Mouse (Mus musculus) liver, embryonic 14.5 days (tissue): ENCODE results near the gene Inpp4a. TPM values are rescaled to one million over a fixed set of nuclear protein-coding genes. Genes with fewer than 3 reads are reported as not detected.

Experiments used
- ATAC-seq: fragments of 200-750 bp; cut with Nextera tagmentation; 2 replicates; pipeline ENCODE4 v1.8.0; 2017; ENCODE audit warnings: moderate number of reproducible peaks, mild to moderate bottlenecking, moderate library complexity; ENCODE audit not compliant: insufficient read depth
- DNase-seq, 3 experiments: peaks; one replicate each; pipeline ENCODE4 v3.0.0-alpha.2; 2012 to 2013; ENCODE audit warnings: low read depth in 3 of 3, low spot score in 3 of 3
- H3K27ac ChIP-seq: fragments of 300-500 bp; sonication (generic); 2 replicates; pipeline ENCODE4 v1.5.1; 2014; ENCODE audit warnings: moderate library complexity, mild to moderate bottlenecking, control low read depth, inconsistent platforms
- H3K27me3 ChIP-seq: fragments of 300-500 bp; sonication (generic); 2 replicates; pipeline ENCODE4 v1.6.1; 2014; ENCODE audit warnings: mild to moderate bottlenecking, low read length, moderate library complexity; ENCODE audit not compliant: control insufficient read depth, insufficient read depth
- H3K36me3 ChIP-seq: fragments of 300-500 bp; sonication (generic); replicated peaks from 2 replicates; pipeline ENCODE4 v1.6.1; 2014; ENCODE audit warnings: low read depth; ENCODE audit not compliant: control insufficient read depth, insufficient read depth
- H3K4me1 ChIP-seq, 2 experiments: fragments of 200-500 bp in 1 of 2; fragments of 300-500 bp in 1 of 2; sonication (generic) in 1 of 2; replicated peaks; 2 replicates each; pipeline ENCODE4 v1.6.1; 2012 to 2014; ENCODE audit warnings: antibody characterized with exemption in 1 of 2, inconsistent platforms in 1 of 2, low read length in 1 of 2; ENCODE audit not compliant: control insufficient read depth in 2 of 2, insufficient read depth in 2 of 2
- H3K4me2 ChIP-seq: fragments of 300-500 bp; sonication (generic); 2 replicates; pipeline ENCODE4 v1.6.1; 2014; ENCODE audit warnings: low read depth, mild to moderate bottlenecking, control low read depth, moderate library complexity
- H3K4me3 ChIP-seq, 2 experiments: fragments of 200-500 bp in 1 of 2; fragments of 300-500 bp in 1 of 2; sonication (generic) in 1 of 2; 2 replicates each; pipeline ENCODE4 v1.5.1; 2012 to 2014; ENCODE audit warnings: low read depth in 2 of 2, low read length in 2 of 2, mild to moderate bottlenecking in 2 of 2, control low read depth in 1 of 2, inconsistent platforms in 1 of 2, moderate library complexity in 1 of 2; ENCODE audit not compliant: insufficient read depth in 1 of 2
- H3K9ac ChIP-seq: fragments of 300-500 bp; sonication (generic); replicated peaks from 2 replicates; pipeline ENCODE4 v1.6.1; 2014; ENCODE audit warnings: mild to moderate bottlenecking, control low read depth, moderate library complexity
- H3K9me3 ChIP-seq: fragments of 300-500 bp; sonication (generic); 2 replicates; pipeline ENCODE4 v1.6.1; 2016; ENCODE audit warnings: low read length, mixed read lengths; ENCODE audit not compliant: control insufficient read depth
- CTCF ChIP-seq: IDR thresholded peaks from 2 replicates; pipeline ENCODE4 v1.5.1; 2016; ENCODE audit warnings: antibody characterized with exemption, low read depth, control low read depth
- EP300 ChIP-seq: IDR thresholded peaks from 2 replicates; pipeline ENCODE4 v1.6.1; 2016; ENCODE audit warnings: antibody characterized with exemption, low read depth
- WGBS: fragments of 180-500 bp; shearing (Covaris S2); extraction: QIAGEN DNeasy Blood & Tissue Kit; methylation state at CpG from one replicate; pipeline ENCODE4 v1.1.7; 2014; ENCODE audit not compliant: insufficient replicate concordance; 5-methylcytosine and 5-hydroxymethylcytosine counted together
- polyA plus RNA-seq, 2 experiments: library from polyadenylated mRNA; depleted of rRNA in 1 of 2; stranded (reverse) in 1 of 2; unstranded in 1 of 2; fragments of >200 nt; fragmentation: Nextera tagmentation in 1 of 2; extraction: Ambion mirVana in 1 of 2; gene quantifications; 2 replicates each; pipeline versions ENCODE4 v1.2.1 to v1.2.3; 2012 to 2014

Gene Inpp4a
- polyA plus RNA-seq, 2 experiments = 1.7 to 2.2 TPM

DNA sequence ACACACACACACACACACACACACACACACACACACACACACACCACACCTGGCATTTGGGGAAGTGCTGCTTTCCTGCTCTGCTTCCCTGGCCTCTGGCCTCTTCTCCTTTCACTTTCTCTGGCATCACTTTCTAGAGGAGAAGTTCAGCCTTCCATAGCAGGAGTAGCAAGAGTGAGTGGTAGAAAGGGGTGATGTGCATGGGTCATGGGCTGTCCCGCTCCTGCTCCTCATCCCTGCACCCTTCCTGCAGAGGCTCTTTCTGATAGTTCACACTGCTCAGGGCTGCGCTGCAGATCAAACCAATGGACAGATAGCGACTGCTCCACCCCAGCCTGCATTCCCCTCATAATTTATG is 9.1 kb downstream of the Inpp4a start:
- Histone ChIP-seq H3K4me2 (no peak overlapping the region), H3K9me3 (no peaks in the 10 kb centered on the region), H3K9ac (no peak overlapping the region), H3K4me3 (no peak overlapping the region), H3K36me3 (no peaks in the 10 kb centered on the region), H3K27ac (no peak overlapping the region), H3K27me3 (no peaks in the 10 kb centered on the region), H3K4me1 (peaks cover 0 to 14% of the 10 kb centered on the region in 2 experiments; a peak in 2 of 4 replicates)
- no peak for TF ChIP-seq CTCF
- no peak for TF ChIP-seq EP300
- WGBS = 34% methylated on average over 3 of the region's 3 CpGs
- DNase-seq (no peak), ATAC-seq (no peak)

DNA sequence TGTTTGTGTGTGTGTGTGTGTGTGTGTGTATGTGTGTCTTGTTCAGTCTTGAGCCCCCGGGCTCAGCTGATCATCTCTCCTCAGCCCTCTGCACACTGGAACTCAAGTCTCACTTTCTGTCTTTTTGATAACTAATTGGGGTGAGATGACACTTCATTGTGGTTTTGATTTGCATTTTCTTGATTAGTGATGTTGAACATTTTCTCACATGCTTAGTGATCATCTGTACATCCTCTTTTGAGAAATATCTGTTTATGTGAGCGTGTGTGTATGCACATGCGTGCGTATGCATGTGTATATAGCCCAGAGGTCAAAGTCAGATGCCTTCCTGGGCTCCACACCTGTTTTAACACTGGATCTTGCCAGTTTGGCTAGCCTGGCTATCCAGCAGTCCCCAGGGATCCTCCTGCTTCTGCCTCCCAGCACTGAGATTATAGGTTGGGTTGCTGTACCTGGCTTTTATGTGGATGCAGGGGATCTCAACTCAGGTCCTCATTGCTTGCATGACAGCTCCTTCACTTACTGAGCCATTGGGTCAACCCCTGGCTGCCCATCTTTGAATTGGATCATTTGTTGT is 10.4 kb downstream of the Inpp4a start:
- Histone ChIP-seq H3K27me3 (no peaks in the 10 kb centered on the region), H3K4me3 (no peak overlapping the region), H3K4me2 (no peak overlapping the region), H3K4me1 (peaks cover 0 to 20% of the 10 kb centered on the region in 2 experiments; a peak in 2 of 4 replicates), H3K27ac (no peak overlapping the region), H3K9ac (no peak overlapping the region), H3K9me3 (no peaks in the 10 kb centered on the region), H3K36me3 (no peaks in the 10 kb centered on the region)
- DNase-seq (no peak), ATAC-seq (no peak)
- TF ChIP-seq EP300 (no peak), CTCF (no peak)
- WGBS = 79% methylated on average over 4 of the region's 4 CpGs

DNA sequence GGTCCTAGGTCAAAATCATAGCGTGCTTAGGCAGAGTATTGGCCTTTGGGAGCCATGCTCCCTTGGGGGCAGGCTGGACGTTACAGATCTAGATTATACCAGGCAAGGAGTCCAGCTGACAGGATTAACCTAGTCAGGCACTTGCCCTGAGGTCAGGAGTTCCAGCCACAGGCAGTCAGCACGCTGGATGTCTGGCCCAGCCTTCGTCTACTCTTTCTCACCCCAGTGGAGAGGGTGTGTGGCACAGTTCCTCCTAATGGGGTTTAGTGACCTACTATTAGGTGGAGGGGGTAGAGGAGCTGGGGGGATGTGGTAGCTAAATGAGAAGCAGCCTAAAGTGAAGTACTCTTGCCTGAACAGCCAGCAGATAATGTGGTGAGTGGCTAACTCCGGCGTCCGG is 14.7 kb downstream of the Inpp4a start:
- Histone ChIP-seq H3K9ac (no peak overlapping the region), H3K27me3 (no peaks in the 10 kb centered on the region), H3K4me2 (no peak overlapping the region), H3K36me3 (no peaks in the 10 kb centered on the region), H3K27ac (no peak overlapping the region), H3K9me3 (no peaks in the 10 kb centered on the region), H3K4me3 (no peak overlapping the region), H3K4me1 (peaks cover 0 to 15% of the 10 kb centered on the region in 2 experiments; a peak in 2 of 4 replicates)
- WGBS = 53% methylated on average over 7 of the region's 7 CpGs
- no peak for TF ChIP-seq CTCF
- TF ChIP-seq EP300 = no peak
- DNase-seq (no peak), ATAC-seq (no peak)

DNA sequence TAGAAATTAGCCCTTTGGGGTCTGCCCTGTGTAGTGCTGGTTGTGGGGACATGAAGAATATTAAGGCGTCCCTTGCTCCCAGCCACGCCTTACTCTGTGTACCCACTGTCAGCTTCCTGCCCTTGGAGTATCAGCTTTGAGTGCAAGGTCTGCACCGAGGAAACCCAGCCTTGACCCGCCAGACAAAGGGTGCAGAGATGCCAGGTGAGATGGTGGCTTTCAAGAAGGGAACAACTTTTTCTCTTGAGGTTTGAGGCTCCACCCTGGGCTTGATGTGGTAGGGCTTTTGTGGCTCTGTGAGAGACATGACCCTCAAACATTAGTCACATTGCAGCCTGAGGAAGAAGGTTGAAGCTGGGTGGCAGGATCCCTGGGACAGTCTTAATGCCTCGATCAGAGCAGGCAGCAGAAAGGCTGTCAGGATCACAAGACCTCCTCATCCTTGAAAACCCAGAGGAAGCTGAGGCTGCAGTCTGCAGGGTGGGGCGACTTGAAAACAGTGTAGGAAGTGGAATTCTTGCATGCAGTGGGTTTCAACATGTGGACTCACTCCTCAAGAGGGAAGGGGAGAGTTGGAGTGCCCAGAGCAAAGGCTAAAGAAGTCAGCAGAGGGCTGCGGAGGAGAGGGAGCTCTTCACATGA is 18.1 kb downstream of the Inpp4a start:
- Histone ChIP-seq H3K4me3 (no peak overlapping the region), H3K9me3 (no peaks in the 10 kb centered on the region), H3K9ac (no peak overlapping the region), H3K36me3 (no peaks in the 10 kb centered on the region), H3K4me1 (peaks cover 0 to 14% of the 10 kb centered on the region in 2 experiments; a peak in 2 of 4 replicates), H3K27me3 (no peaks in the 10 kb centered on the region), H3K4me2 (no peak overlapping the region), H3K27ac (no peak overlapping the region)
- WGBS = 35% methylated on average over 7 of the region's 7 CpGs
- TF ChIP-seq CTCF = no peak
- no peak for TF ChIP-seq EP300
- no peak for ATAC-seq
- no peak for DNase-seq

DNA sequence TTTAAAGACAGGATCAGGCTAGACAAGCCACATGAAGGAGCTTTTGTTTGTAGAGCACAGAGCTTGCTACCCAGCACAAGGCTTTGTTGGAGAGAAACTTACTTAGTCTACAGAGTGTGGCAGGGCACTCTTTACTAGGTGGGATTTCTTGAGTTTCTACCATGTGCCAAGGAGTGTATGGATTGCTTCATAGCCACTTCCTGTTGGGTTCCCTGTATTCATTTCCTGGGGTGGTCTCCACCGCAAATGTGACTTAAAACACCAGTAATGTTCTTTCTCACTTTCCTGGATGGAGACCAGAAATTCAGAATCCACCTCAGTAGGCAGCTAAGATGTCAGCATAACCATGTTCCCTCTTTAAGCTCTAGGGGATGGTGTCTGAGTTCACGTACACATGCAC is 18.9 kb downstream of the Inpp4a start:
- no peaks in the 10 kb centered on the region for H3K27me3 ChIP-seq
- no peak overlapping the region for H3K27ac ChIP-seq
- H3K36me3 ChIP-seq = no peaks in the 10 kb centered on the region
- no peaks in the 10 kb centered on the region for H3K9me3 ChIP-seq
- no peak overlapping the region for H3K4me2 ChIP-seq
- H3K9ac ChIP-seq = no peak overlapping the region
- ATAC-seq = no peak
- 62% methylated on average over 2 of the region's 2 CpGs for WGBS
- DNase-seq = no peak
- H3K4me1 ChIP-seq = peaks cover 0 to 14% of the 10 kb centered on the region in 2 experiments; a peak in 2 of 4 replicates
- H3K4me3 ChIP-seq = no peak overlapping the region
- TF ChIP-seq CTCF = no peak
- no peak for TF ChIP-seq EP300
